Mouse (Mus musculus) embryonic facial prominence, embryonic 12.5 days (tissue): ENCODE measurements around the gene Cxcr5. TPM values are rescaled to one million over a fixed set of nuclear protein-coding genes. Genes with fewer than 3 reads are reported as not detected.

Experiments used
- ATAC-seq: fragments of 200-750 bp; cut with Nextera tagmentation; 2 replicates; pipeline ENCODE4 v1.8.0; 2017; ENCODE audit not compliant: insufficient number of reproducible peaks, insufficient read depth, low FRiP score, low TSS enrichment
- H3K27ac ChIP-seq: fragments of 300-500 bp; sonication (generic); 2 replicates; pipeline ENCODE4 v1.5.1; 2016; ENCODE audit warnings: mild to moderate bottlenecking
- H3K27me3 ChIP-seq: fragments of 300-500 bp; sonication (generic); 2 replicates; pipeline ENCODE4 v1.6.1; 2016; ENCODE audit warnings: mild to moderate bottlenecking, moderate library complexity
- H3K36me3 ChIP-seq: fragments of 300-500 bp; sonication (generic); 2 replicates; pipeline ENCODE4 v1.6.1; 2016; ENCODE audit warnings: mild to moderate bottlenecking
- H3K4me1 ChIP-seq: fragments of 300-500 bp; sonication (generic); 2 replicates; pipeline ENCODE4 v1.6.1; 2016
- H3K4me2 ChIP-seq: fragments of 300-500 bp; sonication (generic); replicated peaks from 2 replicates; pipeline ENCODE4 v1.6.1; 2016; ENCODE audit warnings: mild to moderate bottlenecking, moderate library complexity
- H3K4me3 ChIP-seq: fragments of 300-500 bp; sonication (generic); 2 replicates; pipeline ENCODE4 v1.5.1; 2016; ENCODE audit warnings: mild to moderate bottlenecking
- H3K9ac ChIP-seq: fragments of 300-500 bp; sonication (generic); 2 replicates; pipeline ENCODE4 v1.6.1; 2016; ENCODE audit warnings: mild to moderate bottlenecking, moderate library complexity
- H3K9me3 ChIP-seq: fragments of 300-500 bp; sonication (generic); 2 replicates; pipeline ENCODE4 v1.6.1; 2016; ENCODE audit warnings: mild to moderate bottlenecking, moderate library complexity
- WGBS: fragments of 180-500 bp; shearing (Covaris S2); methylation state at CpG from one replicate; pipeline ENCODE4 v1.1.7; 2016; 5-methylcytosine and 5-hydroxymethylcytosine counted together
- polyA plus RNA-seq: library from polyadenylated mRNA; unstranded; fragments of >200 nt; fragmentation: Nextera tagmentation; extraction: Ambion mirVana; gene quantifications from 2 replicates; pipeline ENCODE4 v1.2.1, GENCODE M21; 2016

Gene Cxcr5
- polyA plus RNA-seq, 1 experiment from 2014 or later: 0.08 TPM

DNA sequence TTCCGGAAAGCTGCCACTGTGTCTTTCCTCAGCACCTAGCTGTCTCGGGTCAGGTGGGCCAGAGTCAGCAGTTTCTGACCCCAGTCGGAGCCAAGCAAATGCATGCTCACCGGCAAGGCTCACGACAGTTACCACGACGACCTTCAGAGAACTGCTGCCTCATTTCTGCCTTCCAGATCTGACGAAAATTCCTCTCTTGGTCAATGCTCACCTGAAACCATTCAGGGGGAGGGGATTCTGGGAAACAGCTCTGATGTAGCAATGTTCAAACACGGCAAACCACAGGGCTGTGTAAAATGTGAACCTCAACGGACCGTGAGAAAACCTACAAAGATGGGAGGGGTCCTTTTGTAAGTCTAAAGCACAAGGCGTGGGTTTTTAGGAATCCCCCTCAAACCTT lies 1.3 kb upstream of the Cxcr5 start:
- Histone ChIP-seq H3K4me3 (no peak overlapping the region), H3K9ac (no peak overlapping the region), H3K27me3 (no peaks in the 10 kb centered on the region), H3K27ac (no peak overlapping the region), H3K9me3 (no peaks in the 10 kb centered on the region), H3K4me2 (no peak overlapping the region), H3K4me1 (no peaks in the 10 kb centered on the region), H3K36me3 (no peaks in the 10 kb centered on the region)
- ATAC-seq: no peak
- 49% methylated on average over 12 of the region's 12 CpGs for WGBS

DNA sequence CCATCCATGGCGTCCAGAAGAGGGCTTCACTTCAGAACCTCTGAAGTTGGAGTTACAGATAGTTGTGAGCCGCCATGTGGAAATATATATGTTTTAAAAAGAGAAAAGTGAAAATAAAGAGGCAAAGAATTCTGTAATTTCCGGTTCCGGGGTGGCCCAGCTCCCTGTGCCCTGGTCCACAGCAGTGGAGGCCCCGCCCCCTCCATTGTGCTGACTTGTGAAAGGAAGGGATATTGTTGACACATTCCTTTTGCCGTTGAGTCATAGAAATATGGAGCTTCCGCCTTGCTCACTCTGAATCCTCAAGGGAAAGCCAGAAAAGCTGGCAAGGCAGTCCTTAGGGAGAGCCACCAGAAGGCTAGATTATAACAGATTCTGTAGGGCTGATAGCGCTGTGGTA lies 9.5 kb downstream of the Cxcr5 start:
- Histone ChIP-seq H3K4me2 (no peak overlapping the region), H3K9ac (no peak overlapping the region), H3K4me1 (no peaks in the 10 kb centered on the region), H3K27ac (no peak overlapping the region), H3K9me3 (no peaks in the 10 kb centered on the region), H3K27me3 (no peaks in the 10 kb centered on the region), H3K36me3 (no peaks in the 10 kb centered on the region), H3K4me3 (no peak overlapping the region)
- WGBS: 82% methylated on average over 8 of the region's 8 CpGs
- no peak for ATAC-seq

DNA sequence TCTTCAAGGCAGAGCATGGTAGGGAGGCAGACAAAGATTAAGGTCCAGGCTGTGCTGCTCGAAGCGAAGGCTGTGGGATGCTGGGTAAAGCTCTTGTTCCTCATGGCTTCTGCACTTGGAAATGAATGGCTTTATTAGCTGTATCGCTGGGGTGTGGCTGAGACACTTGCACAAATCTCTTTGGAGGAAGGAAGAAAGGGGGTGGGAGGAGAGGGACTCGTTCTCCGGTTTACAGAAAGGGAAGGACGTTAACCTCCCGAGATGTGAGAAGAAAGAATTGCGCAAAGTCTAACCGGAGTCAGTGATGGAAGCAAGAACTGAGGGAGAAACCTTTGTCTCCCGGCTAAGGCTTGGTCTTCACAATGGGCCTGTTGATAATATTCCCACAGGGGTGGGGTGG lies 10.5 kb downstream of the Cxcr5 start:
- Histone ChIP-seq H3K9me3 (no peaks in the 10 kb centered on the region), H3K36me3 (no peaks in the 10 kb centered on the region), H3K27me3 (no peaks in the 10 kb centered on the region), H3K4me3 (no peak overlapping the region), H3K4me2 (no peak overlapping the region), H3K9ac (no peak overlapping the region), H3K4me1 (no peaks in the 10 kb centered on the region), H3K27ac (no peak overlapping the region)
- 93% methylated on average over 10 of the region's 10 CpGs for WGBS
- ATAC-seq: no peak

- no peaks in the 10 kb centered on the region for H3K27me3 ChIP-seq
- ATAC-seq: no peak
- no peak overlapping the region for H3K4me3 ChIP-seq
- WGBS: 89% methylated on average over 8 of the region's 8 CpGs
- H3K9me3 ChIP-seq: no peaks in the 10 kb centered on the region
- no peaks in the 10 kb centered on the region for H3K36me3 ChIP-seq
- no peaks in the 10 kb centered on the region for H3K4me1 ChIP-seq
- H3K27ac ChIP-seq: no peak overlapping the region
- H3K9ac ChIP-seq: no peak overlapping the region
- H3K4me2 ChIP-seq: no peak overlapping the region
Measured at GRCm38 (mm10) chr9:44548412-44549152, 13.1 kb downstream of the Cxcr5 start.

GRCm38 (mm10) chr9:44544986-44545385 lies 16.7 kb downstream of the Cxcr5 start:
- H3K4me2 ChIP-seq: no peak overlapping the region
- H3K36me3 ChIP-seq: no peaks in the 10 kb centered on the region
- ATAC-seq: no peak
- no peaks in the 10 kb centered on the region for H3K9me3 ChIP-seq
- no peak overlapping the region for H3K4me3 ChIP-seq
- WGBS: 85% methylated on average over 3 of the region's 3 CpGs
- no peaks in the 10 kb centered on the region for H3K4me1 ChIP-seq
- no peak overlapping the region for H3K27ac ChIP-seq
- H3K27me3 ChIP-seq: no peaks in the 10 kb centered on the region
- no peak overlapping the region for H3K9ac ChIP-seq

GRCm38 (mm10) chr9:44542364-44542763 lies 19.3 kb downstream of the Cxcr5 start:
- peaks cover 5% of the 10 kb centered on the region; the same call in 1 of the 2 replicates for H3K4me1 ChIP-seq
- no peak for ATAC-seq
- H3K4me3 ChIP-seq: no peak overlapping the region
- no peak overlapping the region for H3K9ac ChIP-seq
- 87% methylated on average over 4 of the region's 4 CpGs for WGBS
- H3K27me3 ChIP-seq: no peaks in the 10 kb centered on the region
- H3K4me2 ChIP-seq: no peak overlapping the region
- H3K27ac ChIP-seq: no peak overlapping the region
- no peaks in the 10 kb centered on the region for H3K36me3 ChIP-seq
- no peaks in the 10 kb centered on the region for H3K9me3 ChIP-seq

DNA sequence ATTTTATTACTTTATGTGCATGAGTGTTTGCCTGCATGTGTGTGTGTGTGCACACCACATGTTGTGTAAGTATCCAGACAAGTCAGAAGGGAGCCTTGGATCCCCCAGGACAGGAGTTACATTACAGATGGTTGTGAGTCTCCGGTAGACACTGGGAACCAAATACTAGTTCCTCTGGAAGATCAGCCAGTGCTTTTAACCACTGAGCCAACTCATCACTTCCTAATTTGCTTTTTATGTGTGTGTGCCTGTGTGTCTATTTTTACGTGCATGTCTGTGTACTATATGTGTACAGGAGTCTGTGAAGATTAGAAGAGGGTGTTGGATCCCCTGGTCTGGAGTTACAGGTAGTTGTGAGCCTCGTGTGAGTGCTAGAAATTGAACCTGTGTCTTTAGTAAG lies 21.0 kb downstream of the Cxcr5 start:
- no peak overlapping the region for H3K4me3 ChIP-seq
- peaks cover 5% of the 10 kb centered on the region; the same call in 1 of the 2 replicates for H3K4me1 ChIP-seq
- ATAC-seq: no peak
- no peaks in the 10 kb centered on the region for H3K27me3 ChIP-seq
- no peak overlapping the region for H3K27ac ChIP-seq
- H3K9me3 ChIP-seq: no peaks in the 10 kb centered on the region
- H3K4me2 ChIP-seq: no peak overlapping the region
- H3K9ac ChIP-seq: no peak overlapping the region
- no peaks in the 10 kb centered on the region for H3K36me3 ChIP-seq
- 87% methylated on average over 3 of the region's 3 CpGs for WGBS

- Histone ChIP-seq H3K4me3 (no peak overlapping the region), H3K36me3 (no peaks in the 10 kb centered on the region), H3K9me3 (no peaks in the 10 kb centered on the region), H3K4me2 (no peak overlapping the region), H3K4me1 (peaks cover 5% of the 10 kb centered on the region; the same call in 1 of the 2 replicates), H3K9ac (no peak overlapping the region), H3K27ac (no peak overlapping the region), H3K27me3 (no peaks in the 10 kb centered on the region)
- no peak for ATAC-seq
- WGBS: 43% methylated on average over 2 of the region's 2 CpGs
Measured at GRCm38 (mm10) chr9:44539816-44540421, 21.8 kb downstream of the Cxcr5 start.

GRCm38 (mm10) chr9:44537625-44538301 lies 23.9 kb downstream of the Cxcr5 start:
- Histone ChIP-seq H3K27ac (no peak overlapping the region), H3K4me3 (no peak overlapping the region), H3K4me1 (peaks cover 5% of the 10 kb centered on the region; the same call in 1 of the 2 replicates), H3K4me2 (no peak overlapping the region), H3K9me3 (no peaks in the 10 kb centered on the region), H3K36me3 (no peaks in the 10 kb centered on the region), H3K9ac (no peak overlapping the region), H3K27me3 (no peaks in the 10 kb centered on the region)
- WGBS: 61% methylated on average over 19 of the region's 19 CpGs
- no peak for ATAC-seq

DNA sequence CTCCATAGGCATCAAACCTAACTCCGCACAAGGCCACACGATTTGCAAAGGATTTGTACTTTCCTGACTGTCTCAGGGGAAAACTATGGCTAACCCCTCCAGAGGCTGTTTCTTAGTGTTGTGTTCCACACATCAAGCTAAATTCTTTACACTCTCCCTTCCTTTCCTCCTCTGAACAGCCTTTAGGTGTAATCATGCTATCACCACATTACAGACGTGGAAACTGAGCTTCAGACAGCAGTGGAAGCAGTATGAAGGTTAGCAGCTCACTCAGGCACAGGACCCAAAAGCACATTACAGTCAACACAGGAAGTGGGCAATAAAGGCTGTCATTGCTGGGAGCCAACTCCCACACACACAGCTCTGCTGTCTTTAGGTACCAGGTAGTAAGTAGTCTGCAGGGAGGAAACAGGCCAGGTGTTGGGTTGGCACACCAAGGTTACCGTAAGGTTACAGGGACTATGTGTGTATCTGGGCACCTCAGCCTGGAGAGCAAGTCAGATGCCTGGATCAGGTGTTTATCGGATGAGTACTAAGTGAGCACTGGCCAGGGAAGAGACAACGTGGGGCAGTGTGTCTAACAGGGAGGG lies 28.6 kb downstream of the Cxcr5 start:
- no peak overlapping the region for H3K4me2 ChIP-seq
- WGBS: 81% methylated on average over 6 of the region's 6 CpGs
- ATAC-seq: no peak
- H3K27me3 ChIP-seq: no peaks in the 10 kb centered on the region
- no peak overlapping the region for H3K27ac ChIP-seq
- H3K4me3 ChIP-seq: no peak overlapping the region
- no peaks in the 10 kb centered on the region for H3K9me3 ChIP-seq
- no peaks in the 10 kb centered on the region for H3K36me3 ChIP-seq
- H3K9ac ChIP-seq: no peak overlapping the region
- H3K4me1 ChIP-seq: peaks cover 5% of the 10 kb centered on the region; the same call in 1 of the 2 replicates

DNA sequence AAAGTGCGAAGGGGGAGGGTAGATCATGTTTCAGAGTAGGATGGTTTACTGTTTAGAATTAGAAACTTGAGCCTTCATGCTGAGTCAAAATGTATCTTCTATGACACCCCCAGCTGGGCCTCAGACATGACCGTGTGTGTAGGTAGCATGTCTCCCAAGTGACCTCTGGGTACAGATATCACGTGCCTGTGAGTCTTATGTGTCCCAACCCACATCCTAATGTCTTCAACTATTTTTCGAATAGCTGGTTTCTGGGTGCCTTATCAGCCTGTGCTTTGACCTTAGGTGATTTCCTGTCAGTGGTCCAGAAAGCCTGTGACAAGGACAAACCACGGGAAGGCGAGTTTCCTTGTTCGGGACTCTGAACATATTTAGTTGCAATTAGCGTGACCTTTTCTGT lies 33.3 kb downstream of the Cxcr5 start:
- no peaks in the 10 kb centered on the region for H3K4me1 ChIP-seq
- no peak overlapping the region for H3K4me2 ChIP-seq
- H3K9ac ChIP-seq: no peak overlapping the region
- 67% methylated on average over 8 of the region's 8 CpGs for WGBS
- H3K27me3 ChIP-seq: no peaks in the 10 kb centered on the region
- no peak overlapping the region for H3K27ac ChIP-seq
- no peaks in the 10 kb centered on the region for H3K36me3 ChIP-seq
- no peak overlapping the region for H3K4me3 ChIP-seq
- no peak for ATAC-seq
- no peaks in the 10 kb centered on the region for H3K9me3 ChIP-seq
